In genomic region chr6:31587655-31588054, GRCm38 (mm10) we compare ENCODE assay signal across 12 mouse cellular contexts. TPM values are rescaled to one million over a fixed set of nuclear protein-coding genes. Genes with fewer than 3 reads are reported as not detected.
DNase-seq lines count a peak whose midpoint lies in the region; ATAC-seq and TF ChIP-seq lines count a peak whose summit lies in the region.
"Had no signal": no experiment of that assay in that cellular context is flagged by ENCODE, and none has a peak within 500 bp of the region (broad histone marks: within the 10 kb centered on the region; RNA-seq: fewer than 3 reads in every experiment).

No protein-coding gene starts in this region.

- peak overlapping the region; percentile 34 for H3K4me3 ChIP-seq in erythroblast, embryonic 14.5 days (replicated peaks)
- peak overlapping the region; percentile 28 for H3K4me3 ChIP-seq in megakaryocyte, embryonic 14.5 days (replicated peaks)
- H3K4me3 ChIP-seq in liver, postnatal 0 days (ENCODE audit: low read depth, low read length) = no peak overlapping the region
- no peak overlapping the region for H3K4me3 ChIP-seq in stomach, embryonic 16.5 days (replicated peaks; ENCODE audit: low read length)
- H3K4me3 ChIP-seq: hindbrain, embryonic 13.5 days had no signal

- H3K27ac ChIP-seq in liver, postnatal 0 days (ENCODE audit: low read depth) = peak overlapping the region; percentile 46; the same call in 1 of the 2 replicates
- no peak overlapping the region for H3K27ac ChIP-seq in stomach, embryonic 16.5 days (ENCODE audit: low read length)
- H3K27ac ChIP-seq: hindbrain, embryonic 13.5 days had no signal

- H3K9ac ChIP-seq in liver, postnatal 0 days (replicated peaks) = 0 out of 2 replicates have a peak overlapping the region, but pooled peaks have one; percentile 42
- no peak overlapping the region for H3K9ac ChIP-seq in stomach, embryonic 16.5 days (ENCODE audit: low read length)
- H3K9ac ChIP-seq: hindbrain, embryonic 13.5 days had no signal

- peaks cover 90% of the 10 kb centered on the region for H3K4me1 ChIP-seq in erythroblast, embryonic 14.5 days (ENCODE audit: control insufficient read depth)
- H3K4me1 ChIP-seq in megakaryocyte, embryonic 14.5 days = peaks cover 88% of the 10 kb centered on the region
- peaks cover 38% of the 10 kb centered on the region for H3K4me1 ChIP-seq in liver, postnatal 0 days (ENCODE audit: insufficient read depth)
- H3K4me1 ChIP-seq in stomach, embryonic 16.5 days (ENCODE audit: control insufficient read depth, insufficient read depth, low read length) = no peaks in the 10 kb centered on the region
- H3K4me1 ChIP-seq: hindbrain, embryonic 13.5 days had no signal

- peaks cover 2% of the 10 kb centered on the region; the same call in 1 of the 2 replicates for H3K36me3 ChIP-seq in erythroblast, embryonic 14.5 days (ENCODE audit: control insufficient read depth)
- peaks cover 3% of the 10 kb centered on the region for H3K36me3 ChIP-seq in megakaryocyte, embryonic 14.5 days (replicated peaks; ENCODE audit: low read length)
- no peaks in the 10 kb centered on the region for H3K36me3 ChIP-seq in liver, postnatal 0 days (replicated peaks; ENCODE audit: insufficient read depth, low read length)
- H3K36me3 ChIP-seq in stomach, embryonic 16.5 days (ENCODE audit: control insufficient read depth, insufficient read depth, low read length) = no peaks in the 10 kb centered on the region
- H3K36me3 ChIP-seq: hindbrain, embryonic 13.5 days had no signal

- TF ChIP-seq EP300 in liver, postnatal 0 days (IDR thresholded peaks at IDR 0.05; ENCODE audit: low read depth) = peak; percentile 85

- no peak for DNase-seq in liver, postnatal 0 days
- no peak for DNase-seq in right cerebral cortex, postnatal 14 days
- DNase-seq in layer of hippocampus, adult 11-12 months (ENCODE audit: low spot score) = no peak
- DNase-seq: cerebellum, postnatal 25 days; gastrocnemius, postnatal 14 days; kidney, postnatal 10 days had no signal

- no peak for ATAC-seq in erythroblast, adult 5-6 weeks (replicated peaks; ENCODE audit: low FRiP score, poor library complexity, severe bottlenecking)
- no peak for ATAC-seq in megakaryocyte, adult 5-6 weeks (ENCODE audit: poor library complexity, severe bottlenecking)
- ATAC-seq in liver, postnatal 0 days = peak; percentile 72
- 0 out of 2 replicates have a peak, but pooled peaks have one; percentile 35 for ATAC-seq in stomach, embryonic 16.5 days (ENCODE audit: insufficient read depth, low FRiP score)

- no peak for TF ChIP-seq CTCF in liver, postnatal 0 days (IDR thresholded peaks at IDR 0.05; ENCODE audit: low read depth)

- H3K27me3 ChIP-seq in erythroblast, embryonic 14.5 days (ENCODE audit: control insufficient read depth) = no peaks in the 10 kb centered on the region
- H3K27me3 ChIP-seq in megakaryocyte, embryonic 14.5 days (replicated peaks) = no peaks in the 10 kb centered on the region
- H3K27me3 ChIP-seq in liver, postnatal 0 days (ENCODE audit: insufficient read depth, low read length) = no peaks in the 10 kb centered on the region
- H3K27me3 ChIP-seq in stomach, embryonic 16.5 days (ENCODE audit: control insufficient read depth, insufficient read depth, low read length) = no peaks in the 10 kb centered on the region
- H3K27me3 ChIP-seq: hindbrain, embryonic 13.5 days had no signal

- H3K9me3 ChIP-seq in erythroblast, embryonic 14.5 days (ENCODE audit: control insufficient read depth, low read length) = no peaks in the 10 kb centered on the region
- H3K9me3 ChIP-seq in megakaryocyte, embryonic 14.5 days = 0 out of 2 replicates have a peak, but pooled peaks cover 4% of the 10 kb centered on the region
- no peaks in the 10 kb centered on the region for H3K9me3 ChIP-seq in liver, postnatal 0 days (ENCODE audit: low read length)
- no peaks in the 10 kb centered on the region for H3K9me3 ChIP-seq in stomach, embryonic 16.5 days (replicated peaks; ENCODE audit: control insufficient read depth, low read length)
- H3K9me3 ChIP-seq: hindbrain, embryonic 13.5 days had no signal

- H3K4me2 ChIP-seq in liver, postnatal 0 days (ENCODE audit: low read depth, low read length) = peak overlapping the region; percentile 53
- H3K4me2 ChIP-seq in stomach, embryonic 16.5 days (ENCODE audit: low read depth, low read length) = no peak overlapping the region
- H3K4me2 ChIP-seq: hindbrain, embryonic 13.5 days had no signal

- WGBS in liver, postnatal 0 days (ENCODE audit: insufficient replicate concordance) = 36% methylated on average over 4 of the region's 4 CpGs
- 40% methylated on average over 4 of the region's 4 CpGs for WGBS in stomach, embryonic 16.5 days

RNA-seq across cellular contexts. Expression of gene Podxl, which starts 23.9 kb away (rescaled TPM):
- polyA plus RNA-seq in erythroblast, embryonic 14.5 days (2012) = 0.23 and 0.29 TPM in 2 replicates
- total RNA-seq in erythroblast, adult 5-6 weeks (2015; ENCODE audit: low replicate concordance) = not detected in 2 replicates
- total RNA-seq in erythroblast, adult 5-6 weeks (2017; ENCODE audit: low replicate concordance) = not detected in 2 replicates
- 27.7 and 50.7 TPM in 2 replicates for polyA plus RNA-seq in megakaryocyte, embryonic 14.5 days (2012; ENCODE audit: insufficient read depth, low replicate concordance)
- not detected in 2 replicates for total RNA-seq in megakaryocyte, adult 5-6 weeks (2015)
- not detected in 2 replicates for total RNA-seq in megakaryocyte, adult 5-6 weeks (2017)
- polyA plus RNA-seq in liver, postnatal 0 days (2015; fragmentation: Nextera tagmentation; extraction: Ambion mirVana) = 1.5 and 2.8 TPM in 2 replicates
- 17.0 and 18.5 TPM in 2 replicates for polyA plus RNA-seq in stomach, embryonic 16.5 days (2015; fragmentation: Nextera tagmentation; extraction: Ambion mirVana)

Comparison
In these comparisons a context has a peak if more than half of its experiments do, and no peak if none do; other contexts are left out.
1. H3K4me3 ChIP-seq: peak in erythroblast, embryonic 14.5 days (single experiment) and megakaryocyte, embryonic 14.5 days (single experiment); none in liver, postnatal 0 days (single experiment) and stomach, embryonic 16.5 days (single experiment).
2. ATAC-seq: peak in liver, postnatal 0 days (single experiment) and stomach, embryonic 16.5 days (single experiment); none in erythroblast, adult 5-6 weeks (single experiment) and megakaryocyte, adult 5-6 weeks (single experiment).